Mouse (Mus musculus) liver, embryonic 13.5 days (tissue): Measurements from ENCODE around the gene Ptgs1. TPM values are rescaled to one million over a fixed set of nuclear protein-coding genes. Genes with fewer than 3 reads are reported as not detected.

ENCODE experiments used
- ATAC-seq: fragments of 200-750 bp; cut with Nextera tagmentation; 2 replicates; pipeline ENCODE4 v1.8.0; 2017; ENCODE audit warnings: low read depth, mild to moderate bottlenecking, moderate number of reproducible peaks, moderate library complexity
- DNase-seq: peaks from one replicate; pipeline ENCODE4 v3.0.0; 2022
- H3K27ac ChIP-seq: fragments of 300-500 bp; sonication (generic); 2 replicates; pipeline ENCODE4 v1.5.1; 2015; ENCODE audit warnings: moderate library complexity, mild to moderate bottlenecking, inconsistent platforms
- H3K27me3 ChIP-seq: fragments of 300-500 bp; sonication (generic); 2 replicates; pipeline ENCODE4 v1.6.1; 2015; ENCODE audit warnings: mild to moderate bottlenecking, inconsistent platforms
- H3K36me3 ChIP-seq: fragments of 300-500 bp; sonication (generic); 2 replicates; pipeline ENCODE4 v1.6.1; 2015; ENCODE audit warnings: mild to moderate bottlenecking, inconsistent platforms
- H3K4me1 ChIP-seq: fragments of 300-500 bp; sonication (generic); replicated peaks from 2 replicates; pipeline ENCODE4 v1.6.1; 2015; ENCODE audit warnings: inconsistent platforms
- H3K4me2 ChIP-seq: fragments of 300-500 bp; sonication (generic); 2 replicates; pipeline ENCODE4 v1.6.1; 2015; ENCODE audit warnings: inconsistent platforms, mild to moderate bottlenecking, moderate library complexity
- H3K4me3 ChIP-seq: fragments of 300-500 bp; sonication (generic); replicated peaks from 2 replicates; pipeline ENCODE4 v1.5.1; 2015; ENCODE audit warnings: mild to moderate bottlenecking, inconsistent platforms
- H3K9ac ChIP-seq: fragments of 300-500 bp; sonication (generic); 2 replicates; pipeline ENCODE4 v1.6.1; 2015; ENCODE audit warnings: mild to moderate bottlenecking, inconsistent platforms
- H3K9me3 ChIP-seq: fragments of 300-500 bp; sonication (generic); replicated peaks from 2 replicates; pipeline ENCODE4 v1.6.1; 2016; ENCODE audit warnings: inconsistent platforms
- WGBS: fragments of 180-500 bp; shearing (Covaris S2); methylation state at CpG from one replicate; pipeline ENCODE4 v1.1.7; 2015; ENCODE audit not compliant: insufficient replicate concordance; 5-methylcytosine and 5-hydroxymethylcytosine counted together
- polyA plus RNA-seq: library from polyadenylated mRNA; unstranded; fragments of >200 nt; fragmentation: Nextera tagmentation; extraction: Ambion mirVana; gene quantifications from 2 replicates; pipeline ENCODE4 v1.2.1, GENCODE M21; 2015

Gene Ptgs1
- polyA plus RNA-seq, 1 experiment from 2014 or later = 18.6 TPM

DNA sequence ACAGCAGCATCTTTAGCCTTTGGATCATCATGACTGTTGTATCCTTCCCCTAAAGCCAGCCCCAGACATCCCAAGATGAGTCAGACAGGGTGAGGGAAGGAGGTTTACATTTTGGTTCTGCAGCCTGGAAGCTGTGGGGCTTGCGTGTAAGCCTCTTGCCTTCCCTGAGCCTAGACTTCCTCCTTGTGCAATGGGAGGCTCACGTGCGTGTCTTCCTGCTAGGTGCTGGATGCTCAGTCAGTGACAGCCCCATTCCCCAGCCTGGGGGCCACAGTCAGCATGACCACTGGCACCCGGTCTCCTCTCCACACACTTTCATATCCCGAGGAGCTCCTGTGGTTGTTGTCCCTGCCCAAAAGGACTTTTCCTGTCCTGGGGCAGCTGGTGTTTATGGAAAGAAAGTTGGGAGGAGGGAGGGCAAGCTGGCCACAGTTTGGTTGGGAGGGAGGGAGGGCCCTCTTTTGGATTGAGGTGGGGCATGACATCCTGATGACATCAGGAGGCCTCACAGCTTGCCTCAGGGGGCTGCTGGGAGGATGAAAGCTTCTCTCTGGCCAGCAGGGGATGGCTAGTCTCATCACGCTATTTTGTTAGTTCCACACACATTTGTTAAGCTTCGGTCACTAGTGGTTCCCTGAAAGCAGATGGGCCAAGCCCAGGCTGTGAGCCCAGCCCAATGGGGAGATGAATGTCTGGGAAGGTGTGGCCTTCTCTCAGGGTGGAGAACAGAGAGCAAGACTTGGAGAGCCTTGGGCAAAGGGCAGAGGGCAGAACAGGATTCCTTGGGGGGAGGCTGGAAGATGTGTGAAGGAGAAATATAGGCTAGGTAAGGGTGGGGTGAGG is 4.5 kb downstream of the Ptgs1 start:
- Histone ChIP-seq H3K27me3 (peaks cover 19% of the 10 kb centered on the region), H3K9ac (no peak overlapping the region), H3K4me2 (no peak overlapping the region), H3K9me3 (no peaks in the 10 kb centered on the region), H3K4me1 (peaks cover 46% of the 10 kb centered on the region), H3K27ac (no peak overlapping the region; the same call in none of the 2 replicates), H3K4me3 (no peak overlapping the region), H3K36me3 (no peaks in the 10 kb centered on the region)
- DNase-seq = no peak
- no peak for ATAC-seq
- WGBS = 32% methylated on average over 7 of the region's 7 CpGs

DNA sequence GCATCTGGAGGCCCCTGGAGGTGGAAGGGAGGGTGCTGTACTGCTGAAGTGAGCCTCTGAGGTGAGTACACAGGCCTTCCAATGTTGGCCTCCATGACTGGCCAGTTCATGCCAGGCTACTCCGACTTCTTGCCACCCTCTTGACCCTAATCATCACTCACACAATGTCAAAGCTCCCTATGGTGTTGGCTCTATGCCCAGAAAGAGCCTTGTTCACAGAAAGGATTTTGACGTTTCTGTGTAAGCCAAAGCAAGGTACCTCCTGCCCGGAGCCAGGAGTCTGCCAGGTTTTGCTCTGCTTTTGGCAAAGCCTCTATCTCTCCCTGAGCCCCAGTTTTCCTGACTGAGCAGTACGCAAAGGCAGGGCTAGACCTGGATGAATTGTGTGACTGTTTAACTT is 5.7 kb downstream of the Ptgs1 start:
- Histone ChIP-seq H3K4me1 (peaks cover 37% of the 10 kb centered on the region), H3K27me3 (peaks cover 8% of the 10 kb centered on the region; the same call in 1 of the 2 replicates), H3K4me3 (no peak overlapping the region), H3K27ac (0 out of 2 replicates have a peak overlapping the region, but pooled peaks have one; percentile 7), H3K9me3 (no peaks in the 10 kb centered on the region), H3K36me3 (peaks cover 8% of the 10 kb centered on the region), H3K9ac (no peak overlapping the region), H3K4me2 (peak overlapping the region; percentile 8; the same call in 1 of the 2 replicates)
- 46% methylated on average over 4 of the region's 4 CpGs for WGBS
- ATAC-seq (no peak), DNase-seq (no peak)

DNA sequence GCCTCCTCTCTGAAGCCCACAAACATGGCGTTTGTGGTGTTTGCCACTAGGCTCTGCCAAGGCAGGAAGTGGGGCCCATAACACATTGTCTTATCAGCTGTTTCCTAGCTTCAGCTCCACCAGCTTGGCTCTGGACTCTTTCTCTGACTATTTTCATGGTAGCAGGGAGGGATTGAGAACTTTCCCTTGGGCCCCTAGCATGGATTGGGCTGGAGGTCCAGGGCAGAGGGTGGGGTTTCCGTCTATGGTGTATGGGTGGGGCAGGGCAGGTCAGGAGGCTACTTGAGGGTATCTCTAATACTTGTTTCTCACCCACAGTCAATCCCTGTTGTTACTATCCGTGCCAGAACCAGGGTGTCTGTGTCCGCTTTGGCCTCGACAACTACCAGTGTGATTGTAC is 6.7 kb downstream of the Ptgs1 start:
- Histone ChIP-seq H3K36me3 (peaks cover 8% of the 10 kb centered on the region), H3K27me3 (no peaks in the 10 kb centered on the region; the same call in 1 of the 2 replicates), H3K9ac (no peak overlapping the region), H3K9me3 (no peaks in the 10 kb centered on the region), H3K4me1 (peaks cover 37% of the 10 kb centered on the region), H3K4me3 (no peak overlapping the region), H3K4me2 (no peak overlapping the region), H3K27ac (no peak overlapping the region)
- 60% methylated on average over 5 of the region's 5 CpGs for WGBS
- no peak for DNase-seq
- ATAC-seq = no peak

DNA sequence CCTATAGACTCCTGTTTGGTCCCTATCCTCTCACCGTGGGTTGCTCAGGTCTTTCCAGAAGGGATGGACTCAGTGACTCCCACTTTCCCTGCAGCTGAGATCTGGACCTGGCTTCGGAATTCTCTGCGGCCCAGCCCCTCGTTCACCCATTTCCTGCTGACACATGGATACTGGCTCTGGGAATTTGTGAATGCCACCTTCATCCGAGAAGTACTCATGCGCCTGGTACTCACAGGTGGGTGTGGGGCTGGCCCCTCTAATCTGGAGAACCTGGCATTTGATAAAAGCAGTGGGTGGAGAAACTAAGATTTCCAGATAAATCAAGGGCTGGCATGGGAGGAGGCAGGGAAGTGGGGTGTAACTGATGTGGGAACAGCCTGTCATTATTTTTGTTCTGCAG is 7.3 kb downstream of the Ptgs1 start:
- Histone ChIP-seq H3K36me3 (peaks cover 8% of the 10 kb centered on the region), H3K27ac (no peak overlapping the region), H3K9me3 (no peaks in the 10 kb centered on the region), H3K4me1 (peaks cover 34% of the 10 kb centered on the region), H3K9ac (no peak overlapping the region), H3K4me3 (no peak overlapping the region), H3K4me2 (no peak overlapping the region), H3K27me3 (no peaks in the 10 kb centered on the region)
- DNase-seq (no peak), ATAC-seq (no peak)
- WGBS = 77% methylated on average over 6 of the region's 6 CpGs

DNA sequence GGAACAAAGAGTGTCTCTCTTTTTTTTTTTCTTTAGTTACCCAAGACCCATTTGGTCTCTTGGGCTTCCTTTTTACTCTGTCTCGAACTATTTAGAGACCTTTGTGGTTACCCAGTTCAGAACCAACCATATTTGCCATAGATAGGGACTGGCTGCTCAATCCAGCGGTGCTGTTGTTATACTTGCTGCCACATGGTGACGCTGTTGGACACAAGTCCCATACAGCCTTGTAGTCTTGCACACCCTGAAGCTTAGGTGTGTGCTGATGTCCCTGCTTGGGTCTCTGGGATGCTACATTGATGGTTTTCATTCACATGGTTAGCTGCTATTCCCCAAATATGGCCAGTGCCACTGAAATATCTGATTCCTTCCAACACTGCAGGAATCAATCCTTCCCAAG is 8.2 kb downstream of the Ptgs1 start:
- Histone ChIP-seq H3K4me3 (no peak overlapping the region), H3K27ac (no peak overlapping the region), H3K4me2 (no peak overlapping the region), H3K9ac (no peak overlapping the region), H3K9me3 (no peaks in the 10 kb centered on the region), H3K27me3 (no peaks in the 10 kb centered on the region), H3K4me1 (peaks cover 37% of the 10 kb centered on the region), H3K36me3 (peaks cover 8% of the 10 kb centered on the region)
- DNase-seq (no peak), ATAC-seq (no peak)
- WGBS = 62% methylated on average over 3 of the region's 3 CpGs

DNA sequence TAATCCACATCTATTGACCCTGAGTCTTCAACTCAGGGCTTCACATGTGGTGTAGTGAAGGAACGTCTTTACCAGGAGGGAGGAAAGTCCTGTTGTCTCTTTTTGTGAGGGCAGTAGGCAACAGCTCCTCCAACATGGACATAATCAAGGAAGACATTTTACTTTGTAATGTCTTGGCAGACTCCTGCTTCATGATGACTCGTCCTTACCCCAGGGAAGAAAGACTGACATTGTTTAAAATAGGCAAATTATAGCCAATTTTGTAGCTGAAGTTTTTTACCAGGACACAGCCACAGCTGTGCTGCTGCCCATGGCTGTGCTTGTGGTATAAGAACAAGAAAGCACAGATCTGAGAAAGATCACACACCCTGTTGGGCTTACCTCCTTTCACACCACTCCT is 8.7 kb downstream of the Ptgs1 start:
- DNase-seq (no peak), ATAC-seq (no peak)
- Histone ChIP-seq H3K27me3 (no peaks in the 10 kb centered on the region), H3K4me2 (no peak overlapping the region), H3K9ac (no peak overlapping the region), H3K4me1 (peaks cover 38% of the 10 kb centered on the region), H3K27ac (no peak overlapping the region), H3K36me3 (peaks cover 8% of the 10 kb centered on the region), H3K4me3 (no peak overlapping the region), H3K9me3 (no peaks in the 10 kb centered on the region)
- 58% methylated on average over 2 of the region's 2 CpGs for WGBS

DNA sequence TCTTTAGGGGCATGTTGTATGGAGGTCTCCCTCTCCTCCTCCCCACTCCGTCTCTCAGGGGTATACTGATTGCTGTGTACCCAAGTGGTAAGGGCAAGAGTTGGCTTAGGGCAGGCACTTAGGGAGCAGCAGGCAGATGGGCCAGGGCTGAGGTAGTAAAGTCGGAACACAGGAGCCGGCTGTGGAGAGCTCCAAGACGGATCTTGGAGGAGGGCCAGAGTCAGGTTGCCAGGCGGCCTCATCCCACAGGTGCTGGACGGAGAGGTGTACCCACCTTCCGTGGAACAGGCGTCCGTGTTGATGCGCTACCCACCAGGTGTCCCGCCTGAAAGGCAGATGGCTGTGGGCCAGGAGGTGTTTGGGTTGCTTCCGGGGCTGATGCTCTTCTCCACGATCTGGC is 12.3 kb downstream of the Ptgs1 start:
- Histone ChIP-seq H3K4me2 (no peak overlapping the region), H3K9ac (no peak overlapping the region), H3K36me3 (peaks cover 8% of the 10 kb centered on the region), H3K4me1 (peaks cover 10% of the 10 kb centered on the region; the same call in 1 of the 2 replicates), H3K27me3 (no peaks in the 10 kb centered on the region), H3K4me3 (no peak overlapping the region), H3K9me3 (no peaks in the 10 kb centered on the region), H3K27ac (no peak overlapping the region)
- 78% methylated on average over 13 of the region's 13 CpGs for WGBS
- DNase-seq = no peak
- no peak for ATAC-seq

DNA sequence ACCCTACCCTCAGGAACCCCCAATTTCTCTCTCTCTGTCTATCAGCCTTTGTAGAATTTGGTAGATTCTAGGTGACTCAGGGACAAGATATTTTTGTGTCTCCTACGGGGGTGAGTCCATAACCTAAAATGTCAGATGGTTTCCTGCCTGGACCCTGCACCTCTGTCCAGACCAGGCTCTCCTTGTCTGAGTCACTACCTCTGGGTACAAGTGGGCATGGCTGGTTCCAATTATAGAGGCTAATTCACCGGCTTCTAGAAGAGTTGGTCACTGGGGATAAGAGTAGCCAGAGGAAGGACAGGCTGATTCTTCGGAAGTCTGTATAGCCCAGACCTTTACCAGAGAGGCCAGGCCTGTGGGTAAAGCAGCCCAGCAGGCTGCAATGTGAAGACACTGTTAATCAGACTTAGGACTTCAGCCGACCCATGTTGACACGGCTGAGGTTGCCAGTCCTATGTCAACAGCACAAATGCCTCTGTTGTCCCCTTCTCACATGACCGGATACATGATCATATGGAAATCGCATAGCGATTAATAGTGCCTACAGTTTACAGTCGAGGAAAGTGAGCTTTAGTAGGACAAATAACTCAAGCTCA is 13.2 kb downstream of the Ptgs1 start:
- no peak overlapping the region for H3K4me2 ChIP-seq
- DNase-seq = no peak

DNA sequence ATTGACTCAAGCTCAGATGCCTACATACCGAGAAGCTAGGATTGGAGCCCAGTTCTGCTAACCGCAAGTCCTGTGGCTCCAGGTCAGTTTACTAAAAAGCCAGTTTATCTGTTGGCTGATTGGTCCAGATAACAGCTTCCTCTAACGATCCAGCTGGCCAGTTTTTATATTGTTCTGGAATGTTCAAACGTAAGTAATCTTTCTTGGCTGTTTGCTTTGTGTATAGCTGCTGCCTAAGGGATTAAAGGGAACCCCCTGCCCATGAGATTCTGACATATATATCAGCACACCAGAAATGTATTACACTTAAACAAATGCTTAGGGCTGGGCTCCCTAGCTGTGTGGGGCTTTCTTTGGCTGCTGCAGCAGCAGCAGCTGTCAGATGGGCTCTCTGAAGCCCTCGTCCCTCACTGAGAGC is 13.7 kb downstream of the Ptgs1 start:
- Histone ChIP-seq H3K9me3 (no peaks in the 10 kb centered on the region), H3K27me3 (no peaks in the 10 kb centered on the region), H3K9ac (no peak overlapping the region), H3K36me3 (peaks cover 10% of the 10 kb centered on the region), H3K4me3 (no peak overlapping the region), H3K4me2 (no peak overlapping the region), H3K27ac (no peak overlapping the region), H3K4me1 (peaks cover 10% of the 10 kb centered on the region; the same call in 1 of the 2 replicates)
- ATAC-seq (no peak), DNase-seq (no peak)
- WGBS = 49% methylated on average over 5 of the region's 5 CpGs

More for the DNA sequence above, 13.2 kb downstream of the Ptgs1 start:
- Histone ChIP-seq H3K4me1 (peaks cover 10% of the 10 kb centered on the region; the same call in 1 of the 2 replicates), H3K9me3 (no peaks in the 10 kb centered on the region), H3K4me3 (no peak overlapping the region), H3K36me3 (peaks cover 8% of the 10 kb centered on the region), H3K27me3 (no peaks in the 10 kb centered on the region), H3K27ac (no peak overlapping the region), H3K9ac (no peak overlapping the region)
- 68% methylated on average over 9 of the region's 9 CpGs for WGBS
- ATAC-seq = 0 out of 2 replicates have a peak, but pooled peaks have one; percentile 51

DNA sequence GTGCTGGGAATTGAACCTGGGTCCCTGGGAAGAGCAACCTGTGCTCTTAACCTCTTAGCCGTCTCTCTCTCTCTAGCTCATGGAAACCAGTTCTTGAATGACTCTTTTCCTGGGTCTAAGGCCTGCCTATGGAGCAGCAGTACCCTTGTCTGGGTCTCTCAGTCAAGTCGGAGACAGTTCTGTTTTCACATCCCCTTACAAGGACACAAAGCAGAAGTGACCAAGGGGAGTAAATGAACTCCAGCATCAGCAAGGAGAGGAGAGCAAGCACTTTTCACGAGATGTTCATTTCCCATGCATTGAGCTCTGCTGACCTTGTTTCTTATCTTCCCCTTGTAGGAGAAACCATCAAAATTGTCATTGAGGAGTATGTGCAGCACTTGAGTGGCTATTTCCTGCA is 14.5 kb downstream of the Ptgs1 start:
- no peak overlapping the region for H3K4me2 ChIP-seq
- WGBS = 57% methylated on average over 3 of the region's 3 CpGs
- no peak overlapping the region for H3K4me3 ChIP-seq
- no peak overlapping the region for H3K27ac ChIP-seq
- no peaks in the 10 kb centered on the region for H3K27me3 ChIP-seq
- ATAC-seq (no peak), DNase-seq (no peak)
- H3K9ac ChIP-seq = no peak overlapping the region
- no peaks in the 10 kb centered on the region for H3K9me3 ChIP-seq
- peaks cover 10% of the 10 kb centered on the region; the same call in 1 of the 2 replicates for H3K4me1 ChIP-seq
- peaks cover 12% of the 10 kb centered on the region for H3K36me3 ChIP-seq

DNA sequence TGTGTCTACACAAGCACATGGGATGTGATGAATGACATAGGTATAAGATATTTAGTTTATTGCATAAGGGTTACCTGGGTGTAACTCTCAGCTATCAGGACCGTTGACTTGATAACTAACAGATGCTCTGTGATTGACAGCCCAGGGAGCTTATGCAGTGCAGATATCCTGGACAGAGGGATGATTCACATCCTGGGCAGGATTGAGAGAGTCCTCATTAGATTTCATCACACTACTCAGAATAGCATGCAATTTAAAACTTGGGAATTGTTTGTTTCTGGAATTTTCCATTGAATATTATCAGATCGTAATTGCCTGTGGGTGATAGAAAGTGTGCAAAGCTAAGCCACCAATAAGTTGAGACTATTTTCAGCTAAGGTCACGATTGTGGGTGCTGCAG is 17.7 kb downstream of the Ptgs1 start:
- no peaks in the 10 kb centered on the region for H3K9me3 ChIP-seq
- DNase-seq = no peak
- ATAC-seq = no peak
- H3K36me3 ChIP-seq = 0 out of 2 replicates have a peak, but pooled peaks cover 4% of the 10 kb centered on the region
- no peaks in the 10 kb centered on the region for H3K27me3 ChIP-seq
- no peak overlapping the region for H3K4me3 ChIP-seq
- 58% methylated on average over 3 of the region's 3 CpGs for WGBS
- peaks cover 10% of the 10 kb centered on the region; the same call in 1 of the 2 replicates for H3K4me1 ChIP-seq
- no peak overlapping the region for H3K9ac ChIP-seq
- H3K27ac ChIP-seq = no peak overlapping the region
- H3K4me2 ChIP-seq = no peak overlapping the region
